Mouse (Mus musculus) liver, adult 2 months (tissue): ENCODE measurements around the gene Pax5. TPM values are rescaled to one million over a fixed set of nuclear protein-coding genes. Genes with fewer than 3 reads are reported as not detected.

Experiments
- DNase-seq: peaks from one replicate; pipeline ENCODE4 v3.0.0-alpha.2; 2011; ENCODE audit warnings: low read depth, low spot score; ENCODE audit errors: extremely low read depth
- H3K27ac ChIP-seq: fragments of 200-500 bp; replicated peaks from 2 replicates; pipeline ENCODE4 v1.5.1; 2012; ENCODE audit warnings: low read depth, mild to moderate bottlenecking, control low read depth, inconsistent platforms, low read length; ENCODE audit not compliant: insufficient read depth
- H3K27me3 ChIP-seq: fragments of 200-500 bp; 2 replicates; pipeline ENCODE4 v1.6.1; 2012; ENCODE audit warnings: mild to moderate bottlenecking, moderate library complexity, low read length, inconsistent platforms; ENCODE audit not compliant: control insufficient read depth, insufficient read depth
- H3K36me3 ChIP-seq: fragments of 200-500 bp; 2 replicates; pipeline ENCODE4 v1.6.1; 2012; ENCODE audit warnings: low read length, inconsistent platforms; ENCODE audit not compliant: control insufficient read depth, insufficient read depth
- H3K4me1 ChIP-seq: fragments of 200-500 bp; 2 replicates; pipeline ENCODE4 v1.6.1; 2011; ENCODE audit warnings: low read length; ENCODE audit not compliant: control insufficient read depth, insufficient read depth
- H3K4me3 ChIP-seq: fragments of 200-500 bp; 2 replicates; pipeline ENCODE4 v1.5.1; 2011; ENCODE audit warnings: low read depth, mild to moderate bottlenecking, control low read depth, low read length, moderate library complexity; ENCODE audit not compliant: insufficient read depth
- H3K79me2 ChIP-seq: fragments of 200-500 bp; 2 replicates; pipeline ENCODE4 v1.6.1; 2012; ENCODE audit warnings: inconsistent platforms, mild to moderate bottlenecking, low read length, moderate library complexity; ENCODE audit not compliant: control insufficient read depth, insufficient read depth
- H3K9ac ChIP-seq: fragments of 200-500 bp; 2 replicates; pipeline ENCODE4 v1.6.1; 2012; ENCODE audit warnings: low read depth, mild to moderate bottlenecking, control low read depth, inconsistent platforms, low read length
- CTCF ChIP-seq: fragments of 200-500 bp; IDR thresholded peaks from 2 replicates; pipeline ENCODE4 v1.5.1; 2011; ENCODE audit warnings: low read depth, low read length, control low read depth
- POLR2A ChIP-seq: fragments of 200-500 bp; IDR thresholded peaks from 2 replicates; pipeline ENCODE4 v1.6.1; 2011; ENCODE audit warnings: low read length, control low read depth; ENCODE audit not compliant: insufficient read depth; ENCODE audit errors: extremely low read depth
- WGBS: fragments of 180-500 bp; shearing (Covaris S2); methylation state at CpG from one replicate; pipeline ENCODE4 v1.1.7; 2018; 5-methylcytosine and 5-hydroxymethylcytosine counted together
- polyA plus RNA-seq: library from polyadenylated mRNA; depleted of rRNA; stranded (reverse); fragments of >200 nt; gene quantifications from 2 replicates; pipeline ENCODE4 v1.2.3, GENCODE M21; 2012
- total RNA-seq: library from RNA; depleted of rRNA; stranded (reverse); fragments of >200 nt; gene quantifications from 2 replicates; pipeline ENCODE4 v1.2.3, GENCODE M21; 2014

Pax5 gene
- total and polyA plus RNA-seq, 2 experiments, result 0.18 to 1.4 TPM

GRCm38 (mm10) chr4:44612392-44612791 is 97.9 kb downstream of the Pax5 start:
- 79% methylated on average over 3 of the region's 3 CpGs for WGBS
- Histone ChIP-seq H3K27me3 (no peaks in the 10 kb centered on the region), H3K9ac (no peak overlapping the region), H3K36me3 (no peaks in the 10 kb centered on the region), H3K4me1 (no peaks in the 10 kb centered on the region), H3K4me3 (no peak overlapping the region), H3K79me2 (no peaks in the 10 kb centered on the region), H3K27ac (no peak overlapping the region)
- DNase-seq, result no peak
- TF ChIP-seq CTCF (no peak), POLR2A (no peak)

- H3K36me3 ChIP-seq, result no peaks in the 10 kb centered on the region
- no peaks in the 10 kb centered on the region for H3K27me3 ChIP-seq
- no peak for DNase-seq
- 53% methylated on average over 2 of the region's 2 CpGs for WGBS
- no peaks in the 10 kb centered on the region for H3K4me1 ChIP-seq
- H3K79me2 ChIP-seq, result no peaks in the 10 kb centered on the region
- no peak overlapping the region for H3K9ac ChIP-seq
- no peak overlapping the region for H3K4me3 ChIP-seq
- no peak for TF ChIP-seq CTCF
- TF ChIP-seq POLR2A, result no peak
- H3K27ac ChIP-seq, result no peak overlapping the region
Observed at GRCm38 (mm10) chr4:44605453-44605852, 104.8 kb downstream of the Pax5 start.

GRCm38 (mm10) chr4:44602257-44602801 is 108.0 kb downstream of the Pax5 start:
- no peaks in the 10 kb centered on the region for H3K36me3 ChIP-seq
- no peaks in the 10 kb centered on the region for H3K79me2 ChIP-seq
- no peaks in the 10 kb centered on the region for H3K4me1 ChIP-seq
- H3K27ac ChIP-seq, result no peak overlapping the region
- H3K9ac ChIP-seq, result no peak overlapping the region
- DNase-seq, result no peak
- no peaks in the 10 kb centered on the region for H3K27me3 ChIP-seq
- WGBS, result 47% methylated on average over 5 of the region's 5 CpGs
- no peak for TF ChIP-seq CTCF
- H3K4me3 ChIP-seq, result no peak overlapping the region

GRCm38 (mm10) chr4:44601370-44601769 is 108.9 kb downstream of the Pax5 start:
- no peak overlapping the region for H3K9ac ChIP-seq
- no peaks in the 10 kb centered on the region for H3K36me3 ChIP-seq
- no peak overlapping the region for H3K4me3 ChIP-seq
- H3K27me3 ChIP-seq, result no peaks in the 10 kb centered on the region
- DNase-seq, result peak; percentile 12
- TF ChIP-seq POLR2A, result no peak
- no peak for TF ChIP-seq CTCF
- no peaks in the 10 kb centered on the region for H3K79me2 ChIP-seq
- no peaks in the 10 kb centered on the region for H3K4me1 ChIP-seq
- WGBS, result 53% methylated on average over 8 of the region's 8 CpGs
- no peak overlapping the region for H3K27ac ChIP-seq

- 53% methylated on average over 5 of the region's 5 CpGs for WGBS
- no peak for TF ChIP-seq CTCF
- TF ChIP-seq POLR2A, result no peak
- H3K9ac ChIP-seq, result no peak overlapping the region
- no peaks in the 10 kb centered on the region for H3K4me1 ChIP-seq
- H3K36me3 ChIP-seq, result no peaks in the 10 kb centered on the region
- H3K27me3 ChIP-seq, result no peaks in the 10 kb centered on the region
- H3K79me2 ChIP-seq, result no peaks in the 10 kb centered on the region
- no peak overlapping the region for H3K4me3 ChIP-seq
- DNase-seq, result no peak
- H3K27ac ChIP-seq, result no peak overlapping the region
Observed at GRCm38 (mm10) chr4:44600875-44601274, 109.4 kb downstream of the Pax5 start.

- H3K27me3 ChIP-seq, result no peaks in the 10 kb centered on the region
- WGBS, result 79% methylated on average over 9 of the region's 9 CpGs
- H3K79me2 ChIP-seq, result no peaks in the 10 kb centered on the region
- H3K4me1 ChIP-seq, result no peaks in the 10 kb centered on the region
- TF ChIP-seq CTCF, result no peak
- no peak for TF ChIP-seq POLR2A
- H3K27ac ChIP-seq, result no peak overlapping the region
- H3K9ac ChIP-seq, result no peak overlapping the region
- DNase-seq, result no peak
- no peak overlapping the region for H3K4me3 ChIP-seq
- H3K36me3 ChIP-seq, result no peaks in the 10 kb centered on the region
Observed at GRCm38 (mm10) chr4:44597965-44598364, 112.3 kb downstream of the Pax5 start.
